In genomic region chr6:119915710-119916109, GRCm38 (mm10) we compare ENCODE assay signal across 20 mouse cellular contexts.
"Had no signal": no experiment of that assay in that cellular context is flagged by ENCODE, and none has a peak within 500 bp of the region (broad histone marks: within the 10 kb centered on the region; RNA-seq: fewer than 3 reads in every experiment).

No protein-coding gene starts in this region.

- H3K4me3 ChIP-seq: intestine, embryonic 15.5 days; limb, embryonic 12.5 days; limb, embryonic 15.5 days; liver, embryonic 15.5 days; midbrain, embryonic 15.5 days; neural tube, embryonic 12.5 days; neural tube, embryonic 15.5 days had no signal

- DNase-seq: kidney, adult 11 months; kidney, adult 8-10 months; kidney, postnatal 14 days; kidney, postnatal 4 days; left cerebral cortex, postnatal 4 days; lung, embryonic 14.5 days; thymus, adult 2 months; thymus, postnatal 14 days; thymus, postnatal 4 days had no signal

- ATAC-seq: intestine, embryonic 15.5 days; lung, postnatal 0 days; midbrain, embryonic 15.5 days had no signal

- H3K4me2 ChIP-seq: intestine, embryonic 15.5 days; limb, embryonic 12.5 days; limb, embryonic 15.5 days; liver, embryonic 15.5 days; lung, embryonic 14.5 days; midbrain, embryonic 11.5 days; midbrain, embryonic 15.5 days; neural tube, embryonic 12.5 days; neural tube, embryonic 15.5 days had no signal

- H3K27me3 ChIP-seq: intestine, embryonic 15.5 days; limb, embryonic 12.5 days; limb, embryonic 15.5 days; liver, embryonic 15.5 days; midbrain, embryonic 15.5 days; neural tube, embryonic 12.5 days; neural tube, embryonic 15.5 days had no signal

- H3K9me3 ChIP-seq: intestine, embryonic 15.5 days; limb, embryonic 12.5 days; limb, embryonic 15.5 days; liver, embryonic 15.5 days; midbrain, embryonic 15.5 days; neural tube, embryonic 12.5 days; neural tube, embryonic 15.5 days had no signal

- H3K4me1 ChIP-seq: intestine, embryonic 15.5 days; limb, embryonic 12.5 days; limb, embryonic 15.5 days; midbrain, embryonic 15.5 days; neural tube, embryonic 12.5 days; neural tube, embryonic 15.5 days had no signal

- H3K9ac ChIP-seq: intestine, embryonic 15.5 days; limb, embryonic 12.5 days; limb, embryonic 15.5 days; liver, embryonic 15.5 days; lung, embryonic 14.5 days; midbrain, embryonic 15.5 days; neural tube, embryonic 12.5 days; neural tube, embryonic 15.5 days had no signal

- H3K27ac ChIP-seq: intestine, embryonic 15.5 days; limb, embryonic 12.5 days; liver, embryonic 15.5 days; macrophage; midbrain, embryonic 15.5 days; neural tube, embryonic 12.5 days; neural tube, embryonic 15.5 days; stomach, postnatal 0 days had no signal
